Comparison of ENCODE assay signal across 16 mouse cellular contexts in genomic region chr6:99892204-99892603, GRCm38 (mm10).
"Had no signal": no experiment of that assay in that cellular context is flagged by ENCODE, and none has a peak within 500 bp of the region (broad histone marks: within the 10 kb centered on the region; RNA-seq: fewer than 3 reads in every experiment).

No protein-coding gene starts in this region.

- H3K4me1 ChIP-seq: stomach, embryonic 15.5 days had no signal

- DNase-seq: lung, adult 18-20 months; lung, embryonic 14.5 days; lung, postnatal 10 days; lung, postnatal 4 days; right cerebral cortex, postnatal 14 days; thymus, adult 2 months; thymus, postnatal 25 days; thymus, postnatal 4 days had no signal

- H3K4me3 ChIP-seq: midbrain, embryonic 10.5 days; midbrain, embryonic 12.5 days; midbrain, embryonic 15.5 days; myocyte; neural tube, embryonic 13.5 days; neural tube, embryonic 15.5 days; stomach, embryonic 15.5 days had no signal

- H3K9me3 ChIP-seq: midbrain, embryonic 10.5 days; midbrain, embryonic 12.5 days; midbrain, embryonic 15.5 days; neural tube, embryonic 15.5 days; stomach, embryonic 15.5 days had no signal

- ATAC-seq: midbrain, embryonic 15.5 days had no signal

- H3K27ac ChIP-seq: midbrain, embryonic 10.5 days; midbrain, embryonic 12.5 days; midbrain, embryonic 15.5 days; neural tube, embryonic 13.5 days; neural tube, embryonic 15.5 days; stomach, embryonic 15.5 days; stomach, postnatal 0 days had no signal

- H3K4me2 ChIP-seq: lung, embryonic 14.5 days; midbrain, embryonic 12.5 days; midbrain, embryonic 15.5 days; neural tube, embryonic 13.5 days; neural tube, embryonic 15.5 days; stomach, embryonic 15.5 days had no signal

- H3K36me3 ChIP-seq: midbrain, embryonic 10.5 days; midbrain, embryonic 12.5 days; midbrain, embryonic 15.5 days; neural tube, embryonic 13.5 days; neural tube, embryonic 15.5 days; stomach, embryonic 15.5 days had no signal

- H3K9ac ChIP-seq: lung, embryonic 14.5 days; midbrain, embryonic 12.5 days; midbrain, embryonic 15.5 days; neural tube, embryonic 13.5 days; neural tube, embryonic 15.5 days; stomach, embryonic 15.5 days had no signal
